Mouse (Mus musculus): Measurements from ENCODE around the gene Cryba1.
A peak's percentile ranks its signal among the peaks of the same experiment; 100 is the strongest.

GRCm38 (mm10) chr11:77737289-77737688 is 12.2 kb upstream of the Cryba1 start:
- no peak for TF ChIP-seq POLR2A (IDR thresholded peaks at IDR 0.05; ENCODE audit: borderline replicate concordance, low read depth, low read length)
- TF ChIP-seq CTCF (IDR thresholded peaks at IDR 0.05; ENCODE audit: low read depth, low read length), result peak; percentile 96
